Mouse (Mus musculus) liver, embryonic 14.5 days (tissue): Measurements from ENCODE around the gene Atg2a. TPM values are rescaled to one million over a fixed set of nuclear protein-coding genes. Genes with fewer than 3 reads are reported as not detected.
A peak's percentile ranks its signal among the peaks of the same experiment; 100 is the strongest.

ENCODE experiments used
- ATAC-seq: fragments of 200-750 bp; cut with Nextera tagmentation; 2 replicates; pipeline ENCODE4 v1.8.0; 2017; ENCODE audit warnings: moderate number of reproducible peaks, mild to moderate bottlenecking, moderate library complexity; ENCODE audit not compliant: insufficient read depth
- DNase-seq, 3 experiments: peaks; one replicate each; pipeline ENCODE4 v3.0.0-alpha.2; 2012 to 2013; ENCODE audit warnings: low read depth in 3 of 3, low spot score in 3 of 3
- H3K27ac ChIP-seq: fragments of 300-500 bp; sonication (generic); 2 replicates; pipeline ENCODE4 v1.5.1; 2014; ENCODE audit warnings: moderate library complexity, mild to moderate bottlenecking, control low read depth, inconsistent platforms
- H3K27me3 ChIP-seq: fragments of 300-500 bp; sonication (generic); 2 replicates; pipeline ENCODE4 v1.6.1; 2014; ENCODE audit warnings: mild to moderate bottlenecking, low read length, moderate library complexity; ENCODE audit not compliant: control insufficient read depth, insufficient read depth
- H3K36me3 ChIP-seq: fragments of 300-500 bp; sonication (generic); replicated peaks from 2 replicates; pipeline ENCODE4 v1.6.1; 2014; ENCODE audit warnings: low read depth; ENCODE audit not compliant: control insufficient read depth, insufficient read depth
- H3K4me1 ChIP-seq, 2 experiments: fragments of 200-500 bp in 1 of 2; fragments of 300-500 bp in 1 of 2; sonication (generic) in 1 of 2; replicated peaks; 2 replicates each; pipeline ENCODE4 v1.6.1; 2012 to 2014; ENCODE audit warnings: antibody characterized with exemption in 1 of 2, inconsistent platforms in 1 of 2, low read length in 1 of 2; ENCODE audit not compliant: control insufficient read depth in 2 of 2, insufficient read depth in 2 of 2
- H3K4me2 ChIP-seq: fragments of 300-500 bp; sonication (generic); 2 replicates; pipeline ENCODE4 v1.6.1; 2014; ENCODE audit warnings: low read depth, mild to moderate bottlenecking, control low read depth, moderate library complexity
- H3K4me3 ChIP-seq, 2 experiments: fragments of 200-500 bp in 1 of 2; fragments of 300-500 bp in 1 of 2; sonication (generic) in 1 of 2; 2 replicates each; pipeline ENCODE4 v1.5.1; 2012 to 2014; ENCODE audit warnings: low read depth in 2 of 2, low read length in 2 of 2, mild to moderate bottlenecking in 2 of 2, control low read depth in 1 of 2, inconsistent platforms in 1 of 2, moderate library complexity in 1 of 2; ENCODE audit not compliant: insufficient read depth in 1 of 2
- H3K9ac ChIP-seq: fragments of 300-500 bp; sonication (generic); replicated peaks from 2 replicates; pipeline ENCODE4 v1.6.1; 2014; ENCODE audit warnings: mild to moderate bottlenecking, control low read depth, moderate library complexity
- H3K9me3 ChIP-seq: fragments of 300-500 bp; sonication (generic); 2 replicates; pipeline ENCODE4 v1.6.1; 2016; ENCODE audit warnings: low read length, mixed read lengths; ENCODE audit not compliant: control insufficient read depth
- CTCF ChIP-seq: IDR thresholded peaks from 2 replicates; pipeline ENCODE4 v1.5.1; 2016; ENCODE audit warnings: antibody characterized with exemption, low read depth, control low read depth
- EP300 ChIP-seq: IDR thresholded peaks from 2 replicates; pipeline ENCODE4 v1.6.1; 2016; ENCODE audit warnings: antibody characterized with exemption, low read depth
- WGBS: fragments of 180-500 bp; shearing (Covaris S2); extraction: QIAGEN DNeasy Blood & Tissue Kit; methylation state at CpG from one replicate; pipeline ENCODE4 v1.1.7; 2014; ENCODE audit not compliant: insufficient replicate concordance; 5-methylcytosine and 5-hydroxymethylcytosine counted together
- polyA plus RNA-seq, 2 experiments: library from polyadenylated mRNA; depleted of rRNA in 1 of 2; stranded (reverse) in 1 of 2; unstranded in 1 of 2; fragments of >200 nt; fragmentation: Nextera tagmentation in 1 of 2; extraction: Ambion mirVana in 1 of 2; gene quantifications; 2 replicates each; pipeline versions ENCODE4 v1.2.1 to v1.2.3; 2012 to 2014

Atg2a gene
- polyA plus RNA-seq, 2 experiments, result 4.4 to 5.0 TPM

GRCm38 (mm10) chr19:6277661-6278438, 36.4 kb downstream of the Atg2a start:
- H3K4me1 ChIP-seq, result peaks cover 49 to 59% of the 10 kb centered on the region in 2 experiments
- H3K4me2 ChIP-seq, result peak overlapping the region; percentile 97
- no peaks in the 10 kb centered on the region for H3K9me3 ChIP-seq
- H3K36me3 ChIP-seq, result peaks cover 35% of the 10 kb centered on the region
- H3K4me3 ChIP-seq, result peak overlapping the region; percentile 69 to 77
- peak overlapping the region; percentile 64 for H3K27ac ChIP-seq
- ATAC-seq (peak; percentile 19), DNase-seq (peak in 1 of 3 experiments; percentile 70)
- WGBS, result 9% methylated on average over 10 of the region's 10 CpGs
- no peak for TF ChIP-seq CTCF
- H3K9ac ChIP-seq, result peak overlapping the region; percentile 80
- no peaks in the 10 kb centered on the region for H3K27me3 ChIP-seq

- no peak for ATAC-seq
Observed at GRCm38 (mm10) chr19:6278439-6279073, 37.1 kb downstream of the Atg2a start.

GRCm38 (mm10) chr19:6279481-6280144, 38.1 kb downstream of the Atg2a start:
- H3K27ac ChIP-seq, result peak overlapping the region; percentile 64
- peak overlapping the region; percentile 97 for H3K4me2 ChIP-seq
- H3K27me3 ChIP-seq, result no peaks in the 10 kb centered on the region
- 81% methylated on average over 6 of the region's 6 CpGs for WGBS
- DNase-seq (no peak), ATAC-seq (no peak)
- H3K9ac ChIP-seq, result peak overlapping the region; percentile 80
- H3K9me3 ChIP-seq, result no peaks in the 10 kb centered on the region
- peaks cover 47% of the 10 kb centered on the region for H3K36me3 ChIP-seq
- no peak for TF ChIP-seq CTCF
- no peak for TF ChIP-seq EP300
- H3K4me1 ChIP-seq, result peaks cover 66 to 77% of the 10 kb centered on the region in 2 experiments
- peak overlapping the region; percentile 22 to 77; a peak in 3 of 4 replicates for H3K4me3 ChIP-seq

More at GRCm38 (mm10) chr19:6278439-6279073, 37.1 kb downstream of the Atg2a start:
- WGBS, result 32% methylated on average over 6 of the region's 6 CpGs
- H3K4me2 ChIP-seq, result peak overlapping the region; percentile 97
- 0 out of 2 replicates have a peak, but pooled peaks have one; percentile 11 for TF ChIP-seq CTCF
- TF ChIP-seq EP300, result no peak
- peak overlapping the region; percentile 80 for H3K9ac ChIP-seq
- peaks cover 56 to 66% of the 10 kb centered on the region in 2 experiments for H3K4me1 ChIP-seq
- peak overlapping the region; percentile 69 to 77 for H3K4me3 ChIP-seq
- peak overlapping the region; percentile 64 for H3K27ac ChIP-seq
- peaks cover 40% of the 10 kb centered on the region for H3K36me3 ChIP-seq
- DNase-seq, result no peak
- no peaks in the 10 kb centered on the region for H3K9me3 ChIP-seq
- H3K27me3 ChIP-seq, result no peaks in the 10 kb centered on the region

GRCm38 (mm10) chr19:6280554-6280953, 39.1 kb downstream of the Atg2a start:
- Histone ChIP-seq H3K4me3 (no peak overlapping the region), H3K27me3 (no peaks in the 10 kb centered on the region), H3K9me3 (no peaks in the 10 kb centered on the region), H3K4me1 (peaks cover 73 to 82% of the 10 kb centered on the region in 2 experiments), H3K36me3 (peaks cover 47% of the 10 kb centered on the region), H3K4me2 (peak overlapping the region; percentile 97), H3K9ac (peak overlapping the region; percentile 6; the same call in 1 of the 2 replicates), H3K27ac (peak overlapping the region; percentile 14)
- ATAC-seq, result no peak
- no peak for DNase-seq
- no peak for TF ChIP-seq EP300
- 74% methylated on average over 7 of the region's 7 CpGs for WGBS
